Mouse (Mus musculus): ENCODE measurements around the gene Sirpa. TPM values are rescaled to one million over a fixed set of nuclear protein-coding genes. Genes with fewer than 3 reads are reported as not detected.
A peak's percentile ranks its signal among the peaks of the same experiment; 100 is the strongest.

The Sirpa gene
- polyA plus RNA-seq, 1 experiment from 2014 or later: 21.3 TPM

DNA sequence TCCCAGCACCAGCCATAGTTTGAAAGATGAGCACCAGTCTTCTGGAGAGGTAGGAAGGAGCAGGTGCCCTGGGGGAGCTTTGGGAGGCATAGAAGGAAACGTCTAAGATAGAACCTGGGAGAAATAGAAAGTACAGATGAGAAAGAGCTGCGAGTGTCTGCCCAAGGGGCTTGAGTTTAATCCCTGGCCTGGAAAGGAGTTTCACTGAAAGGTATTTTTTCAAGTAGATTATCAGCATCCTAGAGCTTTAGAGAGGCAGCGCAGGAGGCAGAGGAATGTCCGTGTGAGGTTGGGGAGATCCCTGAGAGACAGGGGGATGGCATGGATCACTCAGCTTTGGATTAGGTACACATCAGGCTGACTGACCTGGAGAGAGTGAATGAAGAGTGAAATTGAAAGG is 79.3 kb downstream of the Sirpa start:
- no peak overlapping the region for H3K4me3 ChIP-seq (replicated peaks)
- 74% methylated on average over 4 of the region's 4 CpGs for WGBS
- H3K9ac ChIP-seq: no peak overlapping the region
- H3K9me3 ChIP-seq: no peaks in the 10 kb centered on the region
- ATAC-seq: no peak
- H3K4me1 ChIP-seq (replicated peaks): no peaks in the 10 kb centered on the region
- 0 out of 2 replicates have a peak, but pooled peaks cover 3% of the 10 kb centered on the region for H3K27me3 ChIP-seq (replicated peaks)
- no peak overlapping the region for H3K27ac ChIP-seq
- H3K4me2 ChIP-seq (replicated peaks): no peak overlapping the region
- no peaks in the 10 kb centered on the region for H3K36me3 ChIP-seq

DNA sequence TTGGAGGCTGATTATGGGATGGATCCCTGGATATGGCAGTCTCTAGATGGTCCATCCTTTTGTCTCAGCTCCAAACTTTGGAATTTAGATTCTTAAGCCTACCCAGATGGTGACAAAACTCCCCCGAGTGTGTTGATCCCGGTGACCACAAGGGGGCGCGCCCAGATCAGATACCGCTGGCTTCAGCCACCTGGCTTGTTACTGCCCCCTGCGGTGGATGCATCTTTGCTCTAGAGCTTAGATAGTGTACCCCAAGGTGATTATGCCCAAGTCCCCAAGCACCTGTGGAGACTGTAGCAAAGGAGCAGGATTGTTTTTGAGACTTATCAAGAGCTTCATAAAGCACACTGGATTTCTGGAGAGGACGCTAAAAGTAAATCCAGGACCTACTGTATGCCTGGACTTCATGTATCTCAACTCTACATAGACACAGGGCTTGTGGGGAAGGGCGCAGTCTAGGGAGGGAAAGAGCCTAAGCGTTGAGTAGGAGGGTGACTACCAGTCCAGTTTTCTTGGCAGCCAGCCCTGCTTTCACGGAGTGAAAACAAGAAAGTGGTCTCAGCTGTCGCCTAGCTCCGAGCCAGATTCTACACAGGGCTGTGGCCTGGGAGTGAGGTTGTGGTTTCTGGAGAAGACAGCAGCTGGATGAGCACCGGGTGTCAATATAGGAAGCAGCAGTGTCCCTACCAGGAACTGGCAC is 82.5 kb downstream of the Sirpa start:
- Histone ChIP-seq H3K9me3 (no peaks in the 10 kb centered on the region), H3K4me3 (replicated peaks) (no peak overlapping the region), H3K27me3 (replicated peaks) (0 out of 2 replicates have a peak, but pooled peaks cover 3% of the 10 kb centered on the region), H3K36me3 (no peaks in the 10 kb centered on the region), H3K27ac (no peak overlapping the region), H3K4me1 (replicated peaks) (no peaks in the 10 kb centered on the region), H3K4me2 (replicated peaks) (no peak overlapping the region), H3K9ac (no peak overlapping the region)
- WGBS: 26% methylated on average over 13 of the region's 13 CpGs
- 0 out of 2 replicates have a peak, but pooled peaks have one; percentile 53 for ATAC-seq

DNA sequence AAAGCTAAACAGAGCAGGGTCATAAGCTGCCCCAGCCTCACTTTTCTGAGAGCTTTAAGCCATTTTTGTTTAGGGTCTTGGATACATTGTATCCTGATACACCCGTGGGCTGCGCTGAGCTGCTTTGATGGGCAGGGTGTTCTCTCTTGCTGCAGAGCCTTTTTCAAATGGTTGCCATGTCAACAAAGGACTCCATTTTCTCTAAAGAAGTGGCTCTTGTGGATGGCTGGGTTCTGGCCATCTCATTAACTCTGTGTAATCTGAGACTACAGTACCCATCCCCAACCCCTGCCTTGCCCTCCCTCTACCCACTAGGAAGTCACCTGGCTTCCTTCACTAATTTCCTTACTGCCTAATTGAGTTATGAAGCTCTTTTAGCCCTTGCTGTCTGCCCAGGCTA is 85.0 kb downstream of the Sirpa start:
- H3K4me3 ChIP-seq (replicated peaks): no peak overlapping the region
- ATAC-seq: no peak

DNA sequence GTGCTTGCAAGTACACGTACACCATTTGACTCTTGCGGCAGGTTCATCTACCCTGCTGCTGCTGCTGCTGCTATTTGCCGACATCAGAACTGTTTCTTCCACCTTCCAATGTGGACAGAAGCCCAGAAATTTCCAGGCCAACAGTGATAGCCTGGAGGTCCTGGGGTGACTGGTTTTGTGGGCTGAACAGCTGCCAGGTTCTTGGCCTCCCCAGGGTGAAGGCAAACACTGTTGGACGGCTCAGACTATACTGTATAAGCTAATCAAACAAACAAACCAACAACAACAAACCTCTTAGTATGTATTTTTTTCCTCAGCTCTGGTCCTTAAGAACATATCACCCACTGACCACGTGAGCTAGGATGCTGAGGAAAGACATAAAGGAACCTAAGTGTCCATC is 86.4 kb downstream of the Sirpa start:
- H3K4me2 ChIP-seq (replicated peaks): no peak overlapping the region
- H3K9ac ChIP-seq: no peak overlapping the region
- no peaks in the 10 kb centered on the region for H3K36me3 ChIP-seq
- no peak overlapping the region for H3K27ac ChIP-seq
- H3K4me3 ChIP-seq (replicated peaks): no peak overlapping the region
- H3K9me3 ChIP-seq: no peaks in the 10 kb centered on the region
- no peaks in the 10 kb centered on the region for H3K27me3 ChIP-seq (replicated peaks)
- H3K4me1 ChIP-seq (replicated peaks): no peaks in the 10 kb centered on the region
- no peak for ATAC-seq
- WGBS: 77% methylated on average over 5 of the region's 5 CpGs

More for the DNA sequence above, 85.0 kb downstream of the Sirpa start:
- Histone ChIP-seq H3K9ac (no peak overlapping the region), H3K4me1 (replicated peaks) (no peaks in the 10 kb centered on the region), H3K4me2 (replicated peaks) (no peak overlapping the region), H3K27me3 (replicated peaks) (no peaks in the 10 kb centered on the region), H3K36me3 (no peaks in the 10 kb centered on the region), H3K27ac (no peak overlapping the region), H3K9me3 (no peaks in the 10 kb centered on the region)
- WGBS: 51% methylated on average over 2 of the region's 2 CpGs

- Histone ChIP-seq H3K9ac (no peak overlapping the region), H3K27ac (no peak overlapping the region), H3K4me2 (replicated peaks) (no peak overlapping the region), H3K27me3 (replicated peaks) (no peaks in the 10 kb centered on the region), H3K36me3 (no peaks in the 10 kb centered on the region), H3K4me1 (replicated peaks) (no peaks in the 10 kb centered on the region), H3K9me3 (no peaks in the 10 kb centered on the region), H3K4me3 (replicated peaks) (no peak overlapping the region)
- WGBS: 80% methylated on average over 3 of the region's 3 CpGs
- ATAC-seq: no peak
Measured at GRCm38 (mm10) chr2:129680236-129680635, 87.6 kb downstream of the Sirpa start.

Other genes starting within 250 kb of the Sirpa start
- 0.16 and 0.38 TPM in 2 replicates for gene Il1b, start 221.7 kb upstream of the Sirpa start, polyA plus RNA-seq (2015; fragmentation: Nextera tagmentation; extraction: Ambion mirVana)
- not detected in 2 replicates for gene F830045P16Rik, start 56.2 kb upstream of the Sirpa start, polyA plus RNA-seq (2015; fragmentation: Nextera tagmentation; extraction: Ambion mirVana)
- gene Pdyn, start 107.0 kb downstream of the Sirpa start, polyA plus RNA-seq (2015; fragmentation: Nextera tagmentation; extraction: Ambion mirVana): 0.66 and 1.0 TPM in 2 replicates
- gene Stk35, start 207.7 kb downstream of the Sirpa start, polyA plus RNA-seq (2015; fragmentation: Nextera tagmentation; extraction: Ambion mirVana): 7.8 and 8.8 TPM in 2 replicates